Mouse (Mus musculus): Measurements from ENCODE around the gene Ninj1.

The Ninj1 gene

GRCm38 (mm10) chr13:49187288-49188218 lies at the start of gene Ninj1:
TSS of gene Ninj1 (plus strand) at chr13:49187485.
- no peak for DNase-seq (ENCODE audit: low read depth, low spot score)

- no peak for DNase-seq (ENCODE audit: low read depth, low spot score)
Measured at GRCm38 (mm10) chr13:49140567-49140966, 46.7 kb upstream of the Ninj1 start.

- DNase-seq (ENCODE audit: low read depth, low spot score): no peak
Measured at GRCm38 (mm10) chr13:49142396-49142795, 44.9 kb upstream of the Ninj1 start.

- DNase-seq (ENCODE audit: low read depth, low spot score): no peak
Measured at GRCm38 (mm10) chr13:49143323-49143722, 44.0 kb upstream of the Ninj1 start.

GRCm38 (mm10) chr13:49144451-49144850 lies 42.8 kb upstream of the Ninj1 start:
- no peak for DNase-seq (ENCODE audit: low read depth, low spot score)

- no peak for DNase-seq (ENCODE audit: low read depth, low spot score)
Measured at GRCm38 (mm10) chr13:49145396-49145795, 41.9 kb upstream of the Ninj1 start.

GRCm38 (mm10) chr13:49146040-49146697 lies 41.1 kb upstream of the Ninj1 start:
- DNase-seq (ENCODE audit: low read depth, low spot score): no peak

- DNase-seq (ENCODE audit: low read depth, low spot score): no peak
Measured at GRCm38 (mm10) chr13:49146698-49147006, 40.6 kb upstream of the Ninj1 start.

- no peak for DNase-seq (ENCODE audit: low read depth, low spot score)
Measured at GRCm38 (mm10) chr13:49147007-49147857, 40.1 kb upstream of the Ninj1 start.

- DNase-seq (ENCODE audit: low read depth, low spot score): peak; percentile 70
Measured at GRCm38 (mm10) chr13:49147858-49148226, 39.4 kb upstream of the Ninj1 start, which contains the start of gene Wnk2. TSS of gene Wnk2 (minus strand) at chr13:49148014.

GRCm38 (mm10) chr13:49148687-49149086 lies 38.6 kb upstream of the Ninj1 start:
- no peak for DNase-seq (ENCODE audit: low read depth, low spot score)

GRCm38 (mm10) chr13:49154028-49154427 lies 33.3 kb upstream of the Ninj1 start:
- DNase-seq (ENCODE audit: low read depth, low spot score): no peak

- no peak for DNase-seq (ENCODE audit: low read depth, low spot score)
Measured at GRCm38 (mm10) chr13:49154621-49155020, 32.7 kb upstream of the Ninj1 start.

- no peak for DNase-seq (ENCODE audit: low read depth, low spot score)
Measured at GRCm38 (mm10) chr13:49156645-49157044, 30.6 kb upstream of the Ninj1 start.

- DNase-seq (ENCODE audit: low read depth, low spot score): no peak
Measured at GRCm38 (mm10) chr13:49158040-49158713, 29.1 kb upstream of the Ninj1 start.

GRCm38 (mm10) chr13:49161236-49161635 lies 26.0 kb upstream of the Ninj1 start:
- DNase-seq (ENCODE audit: low read depth, low spot score): no peak

- no peak for DNase-seq (ENCODE audit: low read depth, low spot score)
Measured at GRCm38 (mm10) chr13:49162722-49163121, 24.6 kb upstream of the Ninj1 start.

- DNase-seq (ENCODE audit: low read depth, low spot score): no peak
Measured at GRCm38 (mm10) chr13:49163645-49164044, 23.6 kb upstream of the Ninj1 start.

- DNase-seq (ENCODE audit: low read depth, low spot score): no peak
Measured at GRCm38 (mm10) chr13:49167081-49167480, 20.2 kb upstream of the Ninj1 start.

GRCm38 (mm10) chr13:49169448-49170207 lies 17.7 kb upstream of the Ninj1 start:
- DNase-seq (ENCODE audit: low read depth, low spot score): no peak

GRCm38 (mm10) chr13:49170623-49171022 lies 16.7 kb upstream of the Ninj1 start:
- DNase-seq (ENCODE audit: low read depth, low spot score): no peak

Data from brain, embryonic 18.5 days (tissue).